Mouse (Mus musculus) liver, embryonic 14.5 days (tissue): ENCODE results near the gene Gmfg. TPM values are rescaled to one million over a fixed set of nuclear protein-coding genes. Genes with fewer than 3 reads are reported as not detected.
A peak's percentile ranks its signal among the peaks of the same experiment; 100 is the strongest.

Experiments
- ATAC-seq: fragments of 200-750 bp; cut with Nextera tagmentation; 2 replicates; pipeline ENCODE4 v1.8.0; 2017; ENCODE audit warnings: moderate number of reproducible peaks, mild to moderate bottlenecking, moderate library complexity; ENCODE audit not compliant: insufficient read depth
- DNase-seq, 3 experiments: peaks; one replicate each; pipeline ENCODE4 v3.0.0-alpha.2; 2012 to 2013; ENCODE audit warnings: low read depth in 3 of 3, low spot score in 3 of 3
- H3K27ac ChIP-seq: fragments of 300-500 bp; sonication (generic); 2 replicates; pipeline ENCODE4 v1.5.1; 2014; ENCODE audit warnings: moderate library complexity, mild to moderate bottlenecking, control low read depth, inconsistent platforms
- H3K27me3 ChIP-seq: fragments of 300-500 bp; sonication (generic); 2 replicates; pipeline ENCODE4 v1.6.1; 2014; ENCODE audit warnings: mild to moderate bottlenecking, low read length, moderate library complexity; ENCODE audit not compliant: control insufficient read depth, insufficient read depth
- H3K36me3 ChIP-seq: fragments of 300-500 bp; sonication (generic); replicated peaks from 2 replicates; pipeline ENCODE4 v1.6.1; 2014; ENCODE audit warnings: low read depth; ENCODE audit not compliant: control insufficient read depth, insufficient read depth
- H3K4me1 ChIP-seq, 2 experiments: fragments of 200-500 bp in 1 of 2; fragments of 300-500 bp in 1 of 2; sonication (generic) in 1 of 2; replicated peaks; 2 replicates each; pipeline ENCODE4 v1.6.1; 2012 to 2014; ENCODE audit warnings: antibody characterized with exemption in 1 of 2, inconsistent platforms in 1 of 2, low read length in 1 of 2; ENCODE audit not compliant: control insufficient read depth in 2 of 2, insufficient read depth in 2 of 2
- H3K4me2 ChIP-seq: fragments of 300-500 bp; sonication (generic); 2 replicates; pipeline ENCODE4 v1.6.1; 2014; ENCODE audit warnings: low read depth, mild to moderate bottlenecking, control low read depth, moderate library complexity
- H3K4me3 ChIP-seq, 2 experiments: fragments of 200-500 bp in 1 of 2; fragments of 300-500 bp in 1 of 2; sonication (generic) in 1 of 2; 2 replicates each; pipeline ENCODE4 v1.5.1; 2012 to 2014; ENCODE audit warnings: low read depth in 2 of 2, low read length in 2 of 2, mild to moderate bottlenecking in 2 of 2, control low read depth in 1 of 2, inconsistent platforms in 1 of 2, moderate library complexity in 1 of 2; ENCODE audit not compliant: insufficient read depth in 1 of 2
- H3K9ac ChIP-seq: fragments of 300-500 bp; sonication (generic); replicated peaks from 2 replicates; pipeline ENCODE4 v1.6.1; 2014; ENCODE audit warnings: mild to moderate bottlenecking, control low read depth, moderate library complexity
- H3K9me3 ChIP-seq: fragments of 300-500 bp; sonication (generic); 2 replicates; pipeline ENCODE4 v1.6.1; 2016; ENCODE audit warnings: low read length, mixed read lengths; ENCODE audit not compliant: control insufficient read depth
- CTCF ChIP-seq: IDR thresholded peaks from 2 replicates; pipeline ENCODE4 v1.5.1; 2016; ENCODE audit warnings: antibody characterized with exemption, low read depth, control low read depth
- EP300 ChIP-seq: IDR thresholded peaks from 2 replicates; pipeline ENCODE4 v1.6.1; 2016; ENCODE audit warnings: antibody characterized with exemption, low read depth
- WGBS: fragments of 180-500 bp; shearing (Covaris S2); extraction: QIAGEN DNeasy Blood & Tissue Kit; methylation state at CpG from one replicate; pipeline ENCODE4 v1.1.7; 2014; ENCODE audit not compliant: insufficient replicate concordance; 5-methylcytosine and 5-hydroxymethylcytosine counted together
- polyA plus RNA-seq, 2 experiments: library from polyadenylated mRNA; depleted of rRNA in 1 of 2; stranded (reverse) in 1 of 2; unstranded in 1 of 2; fragments of >200 nt; fragmentation: Nextera tagmentation in 1 of 2; extraction: Ambion mirVana in 1 of 2; gene quantifications; 2 replicates each; pipeline versions ENCODE4 v1.2.1 to v1.2.3; 2012 to 2014

The Gmfg gene
- polyA plus RNA-seq, 2 experiments: 22.2 to 39.3 TPM

- H3K36me3 ChIP-seq: peaks cover 41% of the 10 kb centered on the region
- no peaks in the 10 kb centered on the region for H3K9me3 ChIP-seq
- H3K4me1 ChIP-seq: no peaks in the 10 kb centered on the region
- H3K4me2 ChIP-seq: no peak overlapping the region
- H3K27me3 ChIP-seq: no peaks in the 10 kb centered on the region
- DNase-seq (no peak), ATAC-seq (no peak)
- 85% methylated on average over 3 of the region's 3 CpGs for WGBS
- no peak overlapping the region for H3K9ac ChIP-seq
- TF ChIP-seq EP300 (no peak), CTCF (no peak)
- no peak overlapping the region for H3K4me3 ChIP-seq
- no peak overlapping the region for H3K27ac ChIP-seq
Observed at GRCm38 (mm10) chr7:28410841-28411475, 26.3 kb upstream of the Gmfg start.

GRCm38 (mm10) chr7:28412826-28413225, 24.4 kb upstream of the Gmfg start:
- H3K36me3 ChIP-seq: peaks cover 34% of the 10 kb centered on the region
- no peak overlapping the region for H3K4me2 ChIP-seq
- TF ChIP-seq CTCF (0 out of 2 replicates have a peak, but pooled peaks have one; percentile 20), EP300 (no peak)
- H3K9me3 ChIP-seq: no peaks in the 10 kb centered on the region
- no peak overlapping the region for H3K4me3 ChIP-seq
- DNase-seq: no peak
- 60% methylated on average over 4 of the region's 4 CpGs for WGBS
- H3K9ac ChIP-seq: no peak overlapping the region
- H3K27ac ChIP-seq: no peak overlapping the region
- H3K4me1 ChIP-seq: no peaks in the 10 kb centered on the region
- H3K27me3 ChIP-seq: no peaks in the 10 kb centered on the region
- ATAC-seq: no peak

DNA sequence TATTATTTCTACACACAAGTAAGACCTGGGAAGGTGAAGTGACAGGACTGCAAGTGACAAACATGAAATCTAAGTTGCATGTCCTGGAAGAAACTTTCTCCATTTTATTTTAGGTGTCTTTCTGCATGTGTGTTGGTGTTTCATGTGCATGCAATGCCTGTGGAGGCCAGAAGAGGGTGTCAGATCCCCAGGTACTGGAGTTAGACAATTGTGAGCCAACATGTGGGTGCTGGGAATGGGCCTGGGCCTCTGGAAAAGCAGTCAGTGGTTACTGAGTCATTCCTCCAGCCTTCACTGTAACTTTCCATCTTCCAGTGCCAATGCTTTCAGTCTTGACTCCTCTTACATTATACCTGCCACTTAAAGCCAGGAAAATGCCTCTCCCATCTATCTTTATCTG, 19.9 kb upstream of the Gmfg start:
- Histone ChIP-seq H3K4me2 (no peak overlapping the region), H3K27me3 (no peaks in the 10 kb centered on the region), H3K27ac (no peak overlapping the region), H3K4me3 (no peak overlapping the region), H3K36me3 (peaks cover 65% of the 10 kb centered on the region), H3K4me1 (no peaks in the 10 kb centered on the region), H3K9me3 (no peaks in the 10 kb centered on the region), H3K9ac (no peak overlapping the region)
- no peak for TF ChIP-seq EP300
- peak; percentile 54 for TF ChIP-seq CTCF
- DNase-seq (no peak), ATAC-seq (no peak)

DNA sequence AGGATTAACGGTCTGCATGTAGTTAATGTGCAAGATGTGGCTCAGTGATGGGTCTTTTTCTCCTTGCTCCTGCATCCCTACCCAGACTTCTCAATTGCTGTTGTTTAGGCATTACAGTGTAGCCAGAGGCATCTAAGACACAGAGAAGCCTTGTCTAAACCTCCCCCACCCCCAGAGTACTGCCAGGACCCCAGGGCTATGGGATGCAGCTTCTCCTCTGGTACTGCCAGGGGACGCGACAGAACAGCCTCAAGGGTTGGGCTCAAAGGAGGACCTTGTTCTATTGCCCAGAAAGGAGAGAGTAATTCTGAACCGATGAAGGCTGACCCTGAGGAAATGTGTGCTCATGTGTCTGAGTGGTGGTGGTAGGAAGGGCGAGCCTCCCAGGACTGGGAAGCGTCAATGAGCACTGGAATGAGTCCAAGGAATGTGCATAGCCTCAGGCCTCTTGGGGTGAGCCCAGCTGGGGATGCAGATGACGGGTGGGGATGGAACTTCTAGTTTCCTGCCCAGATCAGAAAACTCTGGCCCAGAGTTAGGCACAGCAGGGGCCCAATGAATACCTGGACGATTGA, 19.1 kb upstream of the Gmfg start:
- H3K9me3 ChIP-seq: no peaks in the 10 kb centered on the region
- WGBS: 82% methylated on average over 8 of the region's 8 CpGs
- no peaks in the 10 kb centered on the region for H3K27me3 ChIP-seq
- no peak for ATAC-seq
- peaks cover 65% of the 10 kb centered on the region for H3K36me3 ChIP-seq
- no peak for DNase-seq
- H3K9ac ChIP-seq: no peak overlapping the region
- no peak overlapping the region for H3K4me2 ChIP-seq
- H3K27ac ChIP-seq: no peak overlapping the region
- H3K4me1 ChIP-seq: no peaks in the 10 kb centered on the region
- TF ChIP-seq EP300 (no peak), CTCF (no peak)
- H3K4me3 ChIP-seq: no peak overlapping the region

DNA sequence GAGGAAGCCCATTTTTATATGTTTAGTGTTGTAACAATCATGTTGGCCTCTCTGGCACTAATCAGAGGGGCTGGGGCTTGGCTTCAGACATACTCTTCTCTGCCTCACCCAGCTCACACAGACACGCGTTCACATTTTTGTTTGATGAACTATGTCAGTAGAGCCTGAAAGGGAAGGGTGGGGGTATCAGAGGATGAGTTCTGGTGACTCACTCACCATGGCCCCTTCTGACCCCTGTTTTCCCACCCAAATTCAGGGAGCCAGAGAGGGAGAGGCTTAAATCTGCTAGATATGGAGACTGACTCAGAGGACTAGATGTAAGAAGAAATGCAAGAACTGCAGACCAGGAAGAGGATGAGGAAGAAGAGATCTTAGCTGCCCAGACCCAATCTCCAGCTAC, 17.8 kb upstream of the Gmfg start:
- Histone ChIP-seq H3K27ac (no peak overlapping the region), H3K4me2 (no peak overlapping the region), H3K9ac (no peak overlapping the region), H3K4me1 (no peaks in the 10 kb centered on the region), H3K9me3 (no peaks in the 10 kb centered on the region), H3K36me3 (peaks cover 59% of the 10 kb centered on the region), H3K27me3 (no peaks in the 10 kb centered on the region), H3K4me3 (no peak overlapping the region)
- ATAC-seq: no peak
- DNase-seq: no peak
- WGBS: 89% methylated on average over 2 of the region's 2 CpGs
- TF ChIP-seq CTCF (no peak), EP300 (no peak)
